Mouse (Mus musculus) cortical plate, adult 2 months (tissue): ENCODE results near the gene Pigk.

Experiments used
- CTCF ChIP-seq: fragments of 200-500 bp; IDR thresholded peaks from 2 replicates; pipeline ENCODE4 v1.5.1; 2011; ENCODE audit warnings: mild to moderate bottlenecking, control low read depth, low read length; ENCODE audit not compliant: insufficient read depth; ENCODE audit errors: extremely low read depth
- POLR2A ChIP-seq: fragments of 200-500 bp; IDR thresholded peaks from 2 replicates; pipeline ENCODE4 v1.6.1; 2011; ENCODE audit warnings: mild to moderate bottlenecking, low read length, control low read depth; ENCODE audit not compliant: insufficient read depth; ENCODE audit errors: extremely low read depth

DNA sequence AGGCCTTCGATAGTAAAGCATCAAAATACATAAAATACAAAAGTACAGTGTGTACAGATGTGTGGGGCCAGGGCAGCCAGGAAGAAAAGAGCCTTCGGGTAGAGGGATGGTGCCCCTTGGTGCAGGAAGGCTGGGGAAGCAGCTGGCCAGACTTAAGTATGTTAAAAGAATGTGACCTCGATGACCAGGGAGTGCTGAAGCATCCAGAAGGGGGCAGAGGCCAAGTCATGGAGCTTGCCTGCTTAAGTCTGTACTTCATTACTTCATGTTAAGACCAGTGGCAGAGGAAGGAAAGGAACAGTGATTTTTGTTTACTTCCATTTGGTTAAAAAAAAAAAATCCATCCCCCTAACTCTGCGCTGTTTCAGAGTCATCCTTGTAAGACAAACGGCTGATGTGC, 284.2 kb downstream of the Pigk start:
- TF ChIP-seq CTCF (no peak), POLR2A (no peak)
